Mouse (Mus musculus): ENCODE results near the gene Gm13290. TPM values are rescaled to one million over a fixed set of nuclear protein-coding genes. Genes with fewer than 3 reads are reported as not detected.
A peak's percentile ranks its signal among the peaks of the same experiment; 100 is the strongest.
"Not testable (repeated sequence)": the region's sequence is repeated elsewhere in the genome, so short reads cannot be mapped to it uniquely, and the experiment has no call there.

Gene Gm13290
- total RNA-seq (2021): not detected
- long read RNA-seq, experiment 1: 0 reads
- long read RNA-seq, experiment 2: 0 reads

DNA sequence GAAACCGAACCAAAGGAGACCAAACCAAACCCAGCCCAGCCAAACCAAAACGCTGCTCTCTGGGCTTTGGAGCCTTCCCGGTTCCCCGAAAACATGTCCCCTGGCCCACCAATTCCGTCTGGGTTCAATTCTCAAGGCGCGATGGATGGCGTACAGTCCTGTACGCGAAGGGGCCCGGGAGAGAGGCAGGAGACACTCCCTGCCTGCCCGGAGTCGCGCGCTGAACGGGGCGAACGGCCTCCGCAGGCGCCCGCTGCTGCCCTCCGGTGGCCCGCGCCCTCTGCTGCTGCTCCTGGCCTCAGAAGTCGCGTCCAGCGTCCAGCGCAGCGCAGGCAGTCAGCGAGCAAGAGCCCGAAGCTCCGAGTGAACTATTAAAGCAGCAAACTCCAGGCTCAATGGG is at the start of gene Gm13290:
Gene Gm13290, plus strand, starts transcription at position 301 of the 400 bp plus-strand sequence.
- H3K27ac ChIP-seq; H3K4me3 ChIP-seq; intact Hi-C loops (cut with DNase I); DNase-seq: not testable (repeated sequence)

- no peak for DNase-seq
- Histone ChIP-seq H3K27ac (no peak overlapping the region), H3K4me3 (no peak overlapping the region)
- intact Hi-C loops (cut with DNase I): loop anchor here (1.0 kb wide), 1 partner anchor 30 kb away; no protein-coding TSS in a partner anchor
- TF ChIP-seq CTCF (IDR thresholded peaks at IDR 0.05): no peak
Observed at GRCm38 (mm10) chr4:88726727-88727126, 46.9 kb upstream of the Gm13290 start.

DNA sequence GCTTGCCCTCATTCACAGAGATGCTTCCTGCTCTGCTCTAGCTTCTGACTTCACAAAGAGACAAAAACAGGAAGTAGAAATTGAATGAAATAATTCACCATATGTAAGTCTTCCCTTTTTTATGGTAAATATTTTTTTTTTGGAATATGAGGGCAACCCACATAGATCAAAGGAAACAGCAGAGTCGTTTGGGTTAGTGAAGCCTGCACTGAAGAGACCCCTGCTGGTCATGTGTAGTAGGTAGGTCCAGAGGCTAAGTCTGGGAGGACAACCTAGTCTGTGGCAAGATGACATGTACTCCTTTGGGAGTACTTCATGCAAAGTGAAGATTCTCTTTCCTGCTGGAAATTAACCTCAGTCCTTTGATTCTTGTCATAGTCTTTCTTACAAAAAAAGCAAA is 46.3 kb upstream of the Gm13290 start:
- DNase-seq: peak; percentile 36
- Histone ChIP-seq H3K27ac (no peak overlapping the region), H3K4me3 (no peak overlapping the region)
- intact Hi-C loops (cut with DNase I): loop anchor here (1.0 kb wide), 1 partner anchor 31 kb away; no protein-coding TSS in a partner anchor
- TF ChIP-seq CTCF (IDR thresholded peaks at IDR 0.05): peak; percentile 75

GRCm38 (mm10) chr4:88738480-88738879 is 35.2 kb upstream of the Gm13290 start:
- intact Hi-C loops (cut with DNase I): no loop called here
- DNase-seq: peak; percentile 75
- TF ChIP-seq CTCF (IDR thresholded peaks at IDR 0.05): no peak; the same call in 1 of the 2 replicates

DNA sequence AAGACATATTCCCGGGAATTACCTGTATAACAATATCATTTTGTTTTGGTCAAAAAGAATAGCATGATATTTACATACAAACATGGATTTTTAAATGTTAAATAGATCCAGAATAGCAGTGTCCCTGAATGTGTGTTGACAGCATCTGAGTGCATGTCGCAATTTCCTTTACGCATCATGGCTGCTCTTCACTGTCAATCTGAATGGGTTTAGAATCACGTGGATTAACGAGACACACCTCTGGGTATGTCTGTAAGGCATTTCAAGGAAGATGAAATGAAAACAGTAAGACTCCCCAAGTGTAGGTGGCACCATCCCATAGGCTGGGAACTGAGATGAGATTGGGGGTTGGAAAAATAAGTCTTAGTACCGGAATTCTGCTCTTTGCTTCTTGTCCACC is 34.6 kb upstream of the Gm13290 start:
- intact Hi-C loops (cut with DNase I): no loop called here

More at GRCm38 (mm10) chr4:88738480-88738879, 35.2 kb upstream of the Gm13290 start:
- H3K4me3 ChIP-seq: no peak overlapping the region
- no peak overlapping the region for H3K27ac ChIP-seq

DNA sequence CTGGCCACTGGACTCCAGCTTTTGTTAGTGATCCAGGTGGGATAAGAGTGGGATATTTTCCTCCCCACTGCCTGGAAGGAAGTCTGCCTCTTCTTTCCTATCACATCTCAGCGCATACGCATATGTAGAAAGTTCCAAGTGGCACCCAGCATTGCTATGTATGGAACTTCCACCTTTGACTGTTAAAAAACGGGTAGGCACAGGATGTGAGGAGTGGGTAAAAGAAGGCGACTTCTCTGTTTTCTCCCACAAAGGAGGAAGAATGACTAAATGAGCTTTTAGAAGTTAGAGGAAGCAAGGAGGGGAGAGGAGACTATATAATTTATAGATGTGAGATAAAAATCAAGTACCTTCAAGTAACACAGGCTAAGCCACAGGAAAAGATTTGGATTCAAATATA is 32.2 kb upstream of the Gm13290 start:
- intact Hi-C loops (cut with DNase I): loop anchor here (2.0 kb wide), 1 partner anchor 15 kb away; no protein-coding TSS in a partner anchor
- Histone ChIP-seq H3K4me3 (no peak overlapping the region), H3K27ac (no peak overlapping the region)
- no peak for DNase-seq
- TF ChIP-seq CTCF (IDR thresholded peaks at IDR 0.05): no peak

More for the DNA sequence above, 34.6 kb upstream of the Gm13290 start:
- Histone ChIP-seq H3K4me3 (no peak overlapping the region), H3K27ac (no peak overlapping the region)
- no peak for DNase-seq
- no peak for TF ChIP-seq CTCF (IDR thresholded peaks at IDR 0.05)

DNA sequence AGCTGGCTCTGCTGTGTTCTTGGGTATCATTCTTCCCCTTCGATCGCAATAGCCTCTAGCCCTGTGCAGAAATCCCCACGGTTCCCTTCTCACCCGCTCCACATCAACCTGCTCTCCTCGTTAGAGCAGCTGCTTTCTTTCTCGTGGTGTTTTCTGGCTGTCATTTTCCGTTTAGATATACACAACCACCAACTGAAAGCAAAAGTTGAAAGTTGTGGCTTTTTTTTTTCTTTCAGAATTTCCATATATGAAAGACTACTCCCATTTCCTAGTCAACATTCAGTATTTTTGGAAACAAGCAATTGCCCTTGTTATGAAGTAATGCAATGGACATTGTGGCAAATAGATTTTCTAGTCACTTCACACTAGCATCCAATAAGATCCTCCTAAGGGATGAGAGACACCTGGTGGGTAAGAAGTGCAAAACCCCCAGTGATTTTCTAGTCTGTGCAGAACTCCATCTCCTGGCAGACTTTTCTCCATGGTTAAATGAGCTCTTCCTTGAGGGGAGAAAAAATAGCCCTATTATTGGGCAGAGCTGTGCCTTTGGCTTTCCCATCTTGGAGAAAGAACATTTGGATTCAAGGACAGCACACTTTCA is 30.8 kb upstream of the Gm13290 start:
- Histone ChIP-seq H3K27ac (no peak overlapping the region), H3K4me3 (no peak overlapping the region)
- TF ChIP-seq CTCF (IDR thresholded peaks at IDR 0.05): peak; percentile 20; the same call in 1 of the 2 replicates
- intact Hi-C loops (cut with DNase I): no loop called here
- no peak for DNase-seq

- intact Hi-C loops (cut with DNase I): no loop called here
Observed at GRCm38 (mm10) chr4:88744207-88744606, 29.4 kb upstream of the Gm13290 start.

GRCm38 (mm10) chr4:88749926-88750325 is 23.7 kb upstream of the Gm13290 start:
- intact Hi-C loops (cut with DNase I): no loop called here
- TF ChIP-seq CTCF (IDR thresholded peaks at IDR 0.05): no peak
- H3K27ac ChIP-seq: no peak overlapping the region
- no peak overlapping the region for H3K4me3 ChIP-seq
- DNase-seq: no peak

More at GRCm38 (mm10) chr4:88744207-88744606, 29.4 kb upstream of the Gm13290 start:
- Histone ChIP-seq H3K27ac (no peak overlapping the region), H3K4me3 (no peak overlapping the region)
- TF ChIP-seq CTCF (IDR thresholded peaks at IDR 0.05): peak; percentile 26; the same call in 1 of the 2 replicates
- DNase-seq: no peak

- H3K4me3 ChIP-seq; intact Hi-C loops (cut with DNase I); H3K27ac ChIP-seq: not testable (repeated sequence)
- peak; percentile 60 for DNase-seq
- peak; percentile 34; the same call in 1 of the 2 replicates for TF ChIP-seq CTCF (IDR thresholded peaks at IDR 0.05)
Observed at GRCm38 (mm10) chr4:88754818-88755340, 18.8 kb upstream of the Gm13290 start, which contains the start of gene Gm13271. Gene Gm13271 (plus strand): TSS chr4:88754868.

DNA sequence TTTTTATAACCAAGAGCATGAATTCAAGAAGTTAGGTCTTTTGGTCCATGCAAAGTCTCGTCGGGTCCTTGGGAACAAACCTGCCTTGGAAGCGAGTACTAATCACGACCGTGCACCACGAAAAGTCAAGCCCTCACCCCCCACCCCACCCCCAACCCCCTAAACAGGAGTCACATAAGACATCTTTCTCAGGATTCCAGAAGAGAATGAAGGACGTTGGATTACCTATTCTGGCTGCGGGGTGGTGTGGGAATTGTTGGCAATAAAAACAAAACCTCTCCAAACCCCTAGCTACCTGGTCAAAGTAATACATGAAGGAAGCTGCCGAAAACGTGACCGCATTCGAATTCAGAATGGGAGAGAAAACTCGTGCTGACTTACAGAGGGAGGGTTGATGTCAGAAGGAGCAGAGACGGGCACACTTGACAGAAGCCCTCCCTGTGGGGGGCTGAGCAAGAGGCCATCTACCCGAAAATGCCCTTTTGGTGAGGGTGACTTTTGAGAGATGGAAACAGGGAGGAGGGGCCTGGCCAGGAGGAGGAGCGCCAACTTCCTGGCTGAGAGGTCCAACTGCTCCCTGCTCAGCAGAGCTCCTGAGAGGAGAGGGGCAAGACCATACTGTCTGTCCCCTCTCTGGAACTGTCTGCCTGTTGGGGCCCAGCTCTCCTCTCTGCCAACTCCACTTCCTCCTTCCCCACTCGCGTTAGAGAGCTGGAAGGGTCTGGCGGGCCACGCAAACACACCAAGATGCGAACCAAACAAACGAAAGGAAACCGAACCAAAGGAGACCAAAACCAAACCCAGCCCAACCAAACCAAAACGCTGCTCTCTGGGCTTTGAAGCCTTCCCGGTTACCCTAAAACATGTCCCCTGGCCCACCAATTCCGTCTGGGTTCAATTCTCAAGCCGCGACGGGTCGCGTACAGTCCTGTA is 16.8 kb upstream of the Gm13290 start:
- Histone ChIP-seq H3K4me3 (peak overlapping the region; percentile 75), H3K27ac (peak overlapping the region; percentile 86)
- intact Hi-C loops (cut with DNase I): loop anchor here (2.0 kb wide), 1 partner anchor 16 kb away; no protein-coding TSS in a partner anchor
- not testable (repeated sequence) for DNase-seq

DNA sequence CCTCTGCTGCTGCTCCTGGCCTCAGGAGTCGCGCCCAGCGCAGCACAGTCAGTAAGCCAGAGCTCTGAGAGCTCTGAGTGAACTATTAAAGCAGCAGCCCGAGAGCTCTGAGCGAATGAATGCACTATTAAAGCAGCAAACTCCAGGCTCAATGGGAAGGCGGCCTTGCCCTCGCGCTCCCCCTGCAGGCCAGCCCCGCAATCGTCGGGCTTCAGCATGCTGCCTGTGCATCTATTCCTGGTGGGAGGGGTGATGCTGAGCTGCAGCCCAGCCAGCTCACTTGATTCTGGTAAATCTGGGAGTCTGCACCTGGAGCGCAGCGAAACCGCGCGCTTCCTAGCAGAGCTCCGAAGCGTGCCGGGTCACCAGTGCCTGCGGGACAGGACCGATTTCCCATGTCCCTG is 16.0 kb upstream of the Gm13290 start:
- Histone ChIP-seq H3K27ac (peak overlapping the region; percentile 86), H3K4me3 (peak overlapping the region; percentile 75)
- peak; percentile 66 for TF ChIP-seq CTCF (IDR thresholded peaks at IDR 0.05)
- intact Hi-C loops (cut with DNase I): loop anchor here (2.0 kb wide), 1 partner anchor 17 kb away; no protein-coding TSS in a partner anchor
- peak; percentile 83 for DNase-seq

DNA sequence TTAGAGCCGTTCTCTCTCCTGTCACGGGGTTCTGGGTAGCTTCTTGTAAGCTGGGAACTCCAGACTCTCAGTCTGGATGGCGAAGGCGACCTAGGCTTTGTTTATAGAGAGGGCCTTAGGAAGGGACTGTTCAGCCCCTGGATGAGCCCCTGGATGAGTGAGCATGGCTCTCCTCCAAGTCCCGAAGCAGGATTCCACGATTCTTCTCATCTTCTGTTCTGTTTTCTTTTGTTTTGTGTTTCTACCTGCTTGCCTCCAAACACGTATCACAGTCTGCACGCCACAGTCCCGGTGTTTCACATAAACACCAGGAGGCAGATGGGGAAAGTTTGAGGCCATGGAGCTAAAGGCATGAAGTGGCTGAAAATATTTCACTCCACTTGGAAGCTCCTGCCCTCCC is 14.9 kb upstream of the Gm13290 start:
- H3K27ac ChIP-seq; intact Hi-C loops (cut with DNase I); H3K4me3 ChIP-seq; DNase-seq: not testable (repeated sequence)

DNA sequence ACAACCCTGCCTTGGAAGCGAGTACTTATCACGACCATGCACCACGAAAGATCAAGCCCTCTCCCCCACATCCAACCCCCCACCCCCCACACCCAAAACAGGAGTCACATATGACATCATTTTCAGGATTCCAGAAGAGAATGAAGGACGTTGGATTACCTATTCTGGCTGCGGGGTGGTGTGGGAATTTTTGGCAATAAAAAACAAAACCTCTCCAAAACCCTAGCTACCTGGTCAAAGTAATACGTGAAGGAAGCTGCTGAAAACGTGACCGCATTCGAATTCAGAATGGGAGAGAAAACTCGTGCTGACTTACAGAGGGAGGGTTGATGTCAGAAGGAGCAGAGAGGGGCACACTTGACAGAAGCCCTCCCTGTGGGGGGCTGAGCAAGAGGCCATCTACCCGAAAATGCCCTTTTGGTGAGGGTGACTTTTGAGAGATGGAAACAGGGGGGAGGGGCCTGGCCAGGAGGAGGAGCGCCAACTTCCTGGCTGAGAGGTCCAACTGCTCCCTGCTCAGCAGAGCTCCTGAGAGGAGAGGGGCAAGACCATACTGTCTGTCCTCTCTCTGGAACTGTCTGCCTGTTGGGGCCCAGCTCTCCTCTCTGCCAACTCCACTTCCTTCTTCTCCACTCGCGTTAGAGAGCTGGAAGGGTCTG is 13.9 kb upstream of the Gm13290 start, which contains the start of gene Gm13283:
Gene Gm13283, plus strand, starts transcription at position 510 of the 659 bp plus-strand sequence.
- H3K27ac ChIP-seq: peak within 1 kb of the TSS; percentile 71
- intact Hi-C loops (cut with DNase I): not testable (repeated sequence)
- H3K4me3 ChIP-seq: peak within 1 kb of the TSS; percentile 61
- peak; percentile 51 for DNase-seq
